Mouse (Mus musculus) midbrain, embryonic 12.5 days (tissue): ENCODE results near the gene Fam186b. TPM values are rescaled to one million over a fixed set of nuclear protein-coding genes. Genes with fewer than 3 reads are reported as not detected.
A peak's percentile ranks its signal among the peaks of the same experiment; 100 is the strongest.

Source experiments
- ATAC-seq: fragments of 200-750 bp; cut with Nextera tagmentation; 2 replicates; pipeline ENCODE4 v1.8.0; 2017; ENCODE audit warnings: low read depth, moderate TSS enrichment, moderate library complexity; ENCODE audit not compliant: low FRiP score
- H3K27ac ChIP-seq: fragments of 300-500 bp; sonication (generic); replicated peaks from 2 replicates; pipeline ENCODE4 v1.5.1; 2016; ENCODE audit warnings: mild to moderate bottlenecking
- H3K27me3 ChIP-seq: fragments of 300-500 bp; sonication (generic); 2 replicates; pipeline ENCODE4 v1.6.1; 2016; ENCODE audit warnings: mild to moderate bottlenecking
- H3K36me3 ChIP-seq: fragments of 300-500 bp; sonication (generic); 2 replicates; pipeline ENCODE4 v1.6.1; 2016
- H3K4me1 ChIP-seq: fragments of 300-500 bp; sonication (generic); 2 replicates; pipeline ENCODE4 v1.6.1; 2016
- H3K4me2 ChIP-seq: fragments of 300-500 bp; sonication (generic); replicated peaks from 2 replicates; pipeline ENCODE4 v1.6.1; 2016; ENCODE audit warnings: mild to moderate bottlenecking, moderate library complexity
- H3K4me3 ChIP-seq: fragments of 300-500 bp; sonication (generic); 2 replicates; pipeline ENCODE4 v1.5.1; 2016; ENCODE audit warnings: mild to moderate bottlenecking
- H3K9ac ChIP-seq: fragments of 300-500 bp; sonication (generic); replicated peaks from 2 replicates; pipeline ENCODE4 v1.6.1; 2016; ENCODE audit warnings: mild to moderate bottlenecking, moderate library complexity
- H3K9me3 ChIP-seq: fragments of 300-500 bp; sonication (generic); 2 replicates; pipeline ENCODE4 v1.6.1; 2016; ENCODE audit warnings: mild to moderate bottlenecking
- WGBS: fragments of 180-500 bp; shearing (Covaris S2); methylation state at CpG from one replicate; pipeline ENCODE4 v1.1.7; 2016; 5-methylcytosine and 5-hydroxymethylcytosine counted together
- polyA plus RNA-seq: library from polyadenylated mRNA; unstranded; fragments of >200 nt; fragmentation: Nextera tagmentation; extraction: Ambion mirVana; gene quantifications from 2 replicates; pipeline ENCODE4 v1.2.1, GENCODE M21; 2016

Gene Fam186b
- polyA plus RNA-seq, 1 experiment from 2014 or later: 0.22 TPM

DNA sequence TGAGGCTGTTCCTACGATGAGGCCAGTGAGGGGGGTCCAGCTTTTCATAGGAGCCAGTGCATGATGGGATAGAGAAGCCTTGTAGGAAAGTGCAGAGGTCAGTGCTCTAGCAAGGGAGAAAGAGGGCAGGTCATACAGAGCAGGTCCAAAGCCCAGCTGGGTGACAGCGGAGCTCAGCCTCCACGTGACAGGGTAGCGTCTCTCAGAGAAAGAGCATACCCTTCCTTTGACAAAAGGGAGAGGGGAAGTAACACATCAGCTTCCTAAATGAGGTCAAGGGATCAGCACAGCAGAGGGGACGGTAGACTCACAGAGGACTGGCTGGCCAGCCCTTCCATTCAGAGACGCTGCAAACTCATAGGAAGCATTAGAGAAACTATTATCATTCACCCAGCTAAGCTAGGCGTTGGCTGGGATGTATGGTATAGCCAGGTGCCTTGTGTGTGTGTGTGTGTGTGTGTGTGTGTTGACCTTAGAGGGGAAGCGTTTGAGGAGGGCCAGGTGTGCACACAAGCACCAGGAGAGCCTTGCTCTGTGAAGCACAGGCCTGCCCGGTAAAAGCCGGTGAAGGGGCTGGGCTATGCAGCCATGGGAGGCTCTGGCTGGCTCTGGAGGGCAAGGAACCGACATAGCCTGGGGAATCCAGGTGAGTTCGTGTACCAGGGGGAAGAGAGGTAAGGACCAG is 61.2 kb downstream of the Fam186b start:
- no peak overlapping the region for H3K4me2 ChIP-seq
- ATAC-seq: no peak
- H3K27ac ChIP-seq: no peak overlapping the region
- H3K4me3 ChIP-seq: no peak overlapping the region
- H3K9me3 ChIP-seq: no peaks in the 10 kb centered on the region
- H3K9ac ChIP-seq: no peak overlapping the region
- no peaks in the 10 kb centered on the region for H3K4me1 ChIP-seq
- H3K27me3 ChIP-seq: peaks cover 53% of the 10 kb centered on the region
- H3K36me3 ChIP-seq: no peaks in the 10 kb centered on the region
- WGBS: 62% methylated on average over 12 of the region's 12 CpGs

- Histone ChIP-seq H3K27ac (no peak overlapping the region), H3K36me3 (no peaks in the 10 kb centered on the region), H3K4me2 (no peak overlapping the region), H3K4me1 (no peaks in the 10 kb centered on the region), H3K9ac (no peak overlapping the region), H3K9me3 (no peaks in the 10 kb centered on the region), H3K27me3 (peaks cover 60% of the 10 kb centered on the region), H3K4me3 (no peak overlapping the region)
- WGBS: 70% methylated on average over 17 of the region's 17 CpGs
- ATAC-seq: no peak
These were observed 62.0 kb downstream of the Fam186b start for GRCm38 (mm10) chr15:99233719-99234118.

DNA sequence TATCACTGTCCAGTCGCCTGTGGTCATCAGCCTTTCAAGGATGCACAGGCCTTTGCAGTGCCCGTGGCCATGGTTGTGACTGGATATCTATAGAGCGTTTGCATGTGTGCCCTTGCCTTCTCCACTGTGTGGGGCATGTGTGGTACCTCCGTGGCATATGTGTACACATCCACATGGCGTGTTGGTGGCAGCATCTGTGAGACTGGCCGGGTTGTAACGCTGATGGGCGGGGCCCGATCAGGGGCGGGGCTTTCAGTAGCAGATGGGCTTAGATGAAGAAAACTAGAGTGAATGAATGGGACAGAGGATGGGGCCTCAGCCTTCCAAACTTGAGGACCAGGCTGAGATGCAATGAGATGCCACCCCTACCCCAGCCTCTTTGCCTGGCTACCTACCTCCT is 63.7 kb downstream of the Fam186b start:
- Histone ChIP-seq H3K9me3 (no peaks in the 10 kb centered on the region), H3K9ac (no peak overlapping the region), H3K4me1 (no peaks in the 10 kb centered on the region), H3K27me3 (peaks cover 77% of the 10 kb centered on the region), H3K36me3 (no peaks in the 10 kb centered on the region), H3K27ac (no peak overlapping the region), H3K4me3 (no peak overlapping the region), H3K4me2 (no peak overlapping the region)
- no peak for ATAC-seq
- 70% methylated on average over 10 of the region's 10 CpGs for WGBS

DNA sequence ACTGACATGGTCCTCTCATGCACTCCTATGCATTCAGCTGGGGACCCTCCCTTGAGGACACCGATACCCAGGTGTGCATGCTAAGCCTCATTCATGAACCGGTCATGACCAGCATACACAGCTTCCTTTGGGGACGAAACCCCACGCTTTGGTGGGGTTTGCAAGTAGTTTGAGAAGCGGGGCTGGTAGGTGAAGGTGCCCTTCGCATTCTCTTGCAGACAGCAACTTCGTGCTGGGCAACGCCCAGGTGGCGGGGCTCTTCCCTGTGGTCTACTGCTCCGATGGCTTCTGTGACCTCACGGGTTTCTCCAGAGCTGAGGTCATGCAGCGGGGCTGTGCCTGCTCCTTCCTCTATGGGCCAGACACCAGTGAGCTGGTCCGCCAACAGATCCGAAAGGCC is 69.6 kb downstream of the Fam186b start:
- peaks cover 100% of the 10 kb centered on the region for H3K27me3 ChIP-seq
- no peaks in the 10 kb centered on the region for H3K9me3 ChIP-seq
- ATAC-seq: no peak
- 0 out of 2 replicates have a peak overlapping the region, but pooled peaks have one; percentile 42 for H3K4me3 ChIP-seq
- no peaks in the 10 kb centered on the region for H3K36me3 ChIP-seq
- H3K4me2 ChIP-seq: no peak overlapping the region
- H3K4me1 ChIP-seq: peaks cover 24% of the 10 kb centered on the region
- no peak overlapping the region for H3K9ac ChIP-seq
- WGBS: 15% methylated on average over 14 of the region's 14 CpGs
- no peak overlapping the region for H3K27ac ChIP-seq

DNA sequence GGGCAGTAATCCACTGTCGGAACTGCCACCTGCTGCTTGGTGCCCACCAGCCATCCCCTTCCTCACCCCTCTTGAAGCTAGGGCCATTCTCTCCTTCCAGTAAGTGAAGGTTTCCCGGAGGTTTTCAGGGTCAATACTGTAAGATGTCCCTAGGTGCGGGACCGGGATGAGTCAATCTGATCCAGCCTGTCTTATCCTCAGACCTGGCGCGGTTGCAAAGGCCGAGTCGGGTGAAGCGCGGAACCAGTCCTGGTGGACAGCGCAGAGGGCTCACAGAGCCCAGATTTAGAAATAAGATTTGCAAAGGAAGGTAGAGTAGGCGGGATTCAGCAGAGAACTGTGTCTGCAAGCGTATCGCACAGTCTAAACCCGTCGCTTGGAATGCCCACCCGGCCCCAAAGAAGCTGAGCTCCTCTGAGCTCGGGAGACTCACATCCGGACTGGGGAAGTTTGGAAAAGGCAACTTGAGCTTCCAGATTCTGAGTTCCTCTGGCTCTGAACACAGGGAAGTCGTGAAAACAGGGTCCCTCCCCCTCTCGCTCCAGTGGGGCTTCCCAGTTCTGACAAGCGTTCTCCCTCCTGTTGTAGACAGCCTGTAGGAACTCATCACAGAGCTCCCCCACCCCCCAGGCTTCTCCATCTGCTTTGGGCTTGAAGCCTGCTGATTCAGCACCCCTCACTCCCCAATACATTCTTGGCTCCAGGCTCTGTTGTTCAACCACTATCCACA is 70.4 kb downstream of the Fam186b start:
- H3K4me1 ChIP-seq: peaks cover 24% of the 10 kb centered on the region
- peaks cover 99% of the 10 kb centered on the region for H3K27me3 ChIP-seq
- H3K4me2 ChIP-seq: 0 out of 2 replicates have a peak overlapping the region, but pooled peaks have one; percentile 61
- no peak for ATAC-seq
- WGBS: under 1% methylated on average over 22 of the region's 22 CpGs
- peak overlapping the region; percentile 42 for H3K4me3 ChIP-seq
- H3K27ac ChIP-seq: no peak overlapping the region
- H3K9me3 ChIP-seq: no peaks in the 10 kb centered on the region
- H3K36me3 ChIP-seq: no peaks in the 10 kb centered on the region
- no peak overlapping the region for H3K9ac ChIP-seq

GRCm38 (mm10) chr15:99224208-99224911 is 71.3 kb downstream of the Fam186b start, which contains the start of gene Kcnh3:
Kcnh3 (plus strand) TSS chr15:99224861.
- Histone ChIP-seq H3K4me1 (peaks cover 24% of the 10 kb centered on the region), H3K9me3 (no peaks in the 10 kb centered on the region), H3K4me2 (peak within 1 kb of the TSS; percentile 61), H3K36me3 (no peaks in the 10 kb centered on the region), H3K27ac (no peak within 1 kb of the TSS), H3K4me3 (peak within 1 kb of the TSS; percentile 42), H3K9ac (peak within 1 kb of the TSS; percentile 24; the same call in 1 of the 2 replicates), H3K27me3 (peaks cover 99% of the 10 kb centered on the region)
- WGBS: under 1% methylated on average over 49 of the region's 66 CpGs
- ATAC-seq: no peak

DNA sequence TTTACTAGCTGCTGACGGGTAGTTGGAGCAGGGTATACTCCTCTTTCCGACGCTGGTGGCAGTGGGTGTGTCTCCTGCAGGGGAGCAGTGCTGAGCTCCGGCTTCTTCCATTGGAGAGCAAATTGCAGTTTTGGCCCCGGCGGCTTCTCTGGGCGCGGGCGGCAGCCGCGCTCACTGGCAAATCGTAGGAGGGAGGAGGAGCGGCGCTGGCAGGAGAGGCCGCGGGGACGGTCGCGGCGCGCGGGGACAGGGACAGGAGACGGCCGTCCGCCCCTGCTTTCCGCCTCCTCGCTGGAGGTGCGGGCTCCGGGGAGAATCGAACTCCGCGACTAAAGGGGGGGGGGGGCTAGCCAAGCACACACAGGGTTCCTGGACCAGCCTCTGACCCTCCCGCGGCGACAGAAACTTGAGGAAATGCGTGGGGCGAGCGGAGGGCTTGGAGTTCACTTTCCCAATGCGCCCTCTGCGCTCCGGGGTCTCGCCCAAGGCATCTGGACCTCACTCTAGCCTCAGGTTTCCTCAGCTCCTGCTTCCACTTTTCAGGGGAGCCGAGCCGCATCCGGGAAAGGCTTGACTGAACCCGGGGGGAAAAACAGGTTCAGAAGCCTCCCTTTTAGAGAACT is 72.0 kb downstream of the Fam186b start:
- Histone ChIP-seq H3K9ac (peak overlapping the region; percentile 21; the same call in 1 of the 2 replicates), H3K4me3 (peak overlapping the region; percentile 42), H3K36me3 (no peaks in the 10 kb centered on the region), H3K27ac (no peak overlapping the region), H3K27me3 (peaks cover 95% of the 10 kb centered on the region), H3K4me2 (peak overlapping the region; percentile 61), H3K4me1 (peaks cover 24% of the 10 kb centered on the region), H3K9me3 (no peaks in the 10 kb centered on the region)
- WGBS: under 1% methylated on average over 29 of the region's 46 CpGs
- ATAC-seq: 0 out of 2 replicates have a peak, but pooled peaks have one; percentile 30

DNA sequence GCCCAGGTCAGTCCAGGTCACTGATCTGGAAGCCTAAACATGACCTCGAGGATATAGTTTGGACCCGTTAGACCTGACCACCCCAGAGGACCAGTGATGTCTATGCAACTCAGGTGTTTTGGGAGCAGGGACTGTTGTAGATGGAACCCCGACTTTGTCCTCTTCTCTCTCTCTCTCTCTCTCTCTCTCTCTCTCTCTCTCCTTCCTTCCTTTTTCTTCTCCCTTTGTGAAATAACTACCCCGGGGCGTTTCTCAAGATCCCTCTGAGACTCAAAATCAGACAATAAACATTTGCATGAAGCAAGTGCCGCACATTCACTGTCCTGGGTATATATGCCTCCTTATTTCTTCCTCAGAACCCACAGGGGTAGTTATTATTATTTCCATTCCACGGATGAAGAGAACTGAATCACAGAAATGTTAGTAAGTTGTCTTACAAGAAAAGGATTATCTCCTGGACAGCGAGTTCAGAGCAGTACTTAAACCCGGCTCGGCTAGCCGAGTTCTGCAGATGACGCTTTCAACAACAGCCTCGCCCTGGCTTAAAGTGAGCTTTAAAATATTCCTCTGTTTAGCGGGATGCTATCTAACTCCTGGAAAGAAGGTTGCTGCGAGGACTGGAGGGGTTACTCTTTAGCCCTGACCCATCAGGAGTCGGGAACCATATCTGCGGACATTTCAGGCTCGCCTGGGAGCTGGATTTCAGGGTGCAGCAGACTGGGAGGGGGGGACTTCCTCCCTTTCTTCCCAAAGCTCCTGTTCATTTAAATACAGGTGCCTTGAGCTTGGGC is 72.7 kb downstream of the Fam186b start:
- ATAC-seq: no peak
- peaks cover 24% of the 10 kb centered on the region for H3K4me1 ChIP-seq
- no peaks in the 10 kb centered on the region for H3K9me3 ChIP-seq
- H3K27ac ChIP-seq: no peak overlapping the region
- peak overlapping the region; percentile 21; the same call in 1 of the 2 replicates for H3K9ac ChIP-seq
- peak overlapping the region; percentile 61 for H3K4me2 ChIP-seq
- no peaks in the 10 kb centered on the region for H3K36me3 ChIP-seq
- 4% methylated on average over 18 of the region's 18 CpGs for WGBS
- peaks cover 88% of the 10 kb centered on the region for H3K27me3 ChIP-seq
- peak overlapping the region; percentile 42 for H3K4me3 ChIP-seq

DNA sequence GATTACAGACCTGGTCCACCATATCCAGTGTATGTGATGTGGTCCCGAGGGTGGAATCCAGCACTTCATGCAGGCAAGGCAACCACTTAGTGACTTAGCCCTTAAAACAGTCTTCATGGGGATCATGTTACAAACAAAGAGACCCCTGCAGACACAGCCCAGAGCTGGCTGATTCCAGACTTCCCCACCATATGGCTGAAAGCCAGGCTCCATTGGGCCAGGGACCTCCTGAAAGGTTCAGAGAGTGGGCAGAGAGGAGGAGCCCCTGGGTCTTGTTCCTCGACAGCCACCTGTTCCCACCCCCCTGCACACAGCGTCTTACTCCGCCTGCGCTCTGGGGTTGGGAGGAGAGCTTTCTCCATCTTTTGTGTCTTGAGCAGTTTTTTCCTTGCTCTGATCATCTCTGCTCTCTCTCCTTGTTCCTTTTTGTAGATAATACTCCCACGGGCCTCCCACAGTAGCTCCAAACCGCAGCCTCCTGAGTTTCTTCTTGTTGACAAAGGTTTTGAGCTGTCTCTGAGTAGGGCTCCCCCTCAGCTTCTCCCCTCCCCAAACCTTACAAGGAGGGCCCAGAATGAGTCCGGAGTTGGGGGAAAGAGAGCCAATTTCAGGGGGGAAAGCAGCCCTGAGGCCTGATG is 74.3 kb downstream of the Fam186b start:
- H3K9me3 ChIP-seq: no peaks in the 10 kb centered on the region
- H3K4me2 ChIP-seq: no peak overlapping the region
- H3K36me3 ChIP-seq: no peaks in the 10 kb centered on the region
- no peak for ATAC-seq
- H3K27ac ChIP-seq: no peak overlapping the region
- H3K9ac ChIP-seq: no peak overlapping the region
- 8% methylated on average over 8 of the region's 8 CpGs for WGBS
- H3K27me3 ChIP-seq: peaks cover 72% of the 10 kb centered on the region
- H3K4me3 ChIP-seq: no peak overlapping the region
- H3K4me1 ChIP-seq: peaks cover 24% of the 10 kb centered on the region
